Mouse (Mus musculus): ENCODE measurements around the gene Sptan1.

DNA sequence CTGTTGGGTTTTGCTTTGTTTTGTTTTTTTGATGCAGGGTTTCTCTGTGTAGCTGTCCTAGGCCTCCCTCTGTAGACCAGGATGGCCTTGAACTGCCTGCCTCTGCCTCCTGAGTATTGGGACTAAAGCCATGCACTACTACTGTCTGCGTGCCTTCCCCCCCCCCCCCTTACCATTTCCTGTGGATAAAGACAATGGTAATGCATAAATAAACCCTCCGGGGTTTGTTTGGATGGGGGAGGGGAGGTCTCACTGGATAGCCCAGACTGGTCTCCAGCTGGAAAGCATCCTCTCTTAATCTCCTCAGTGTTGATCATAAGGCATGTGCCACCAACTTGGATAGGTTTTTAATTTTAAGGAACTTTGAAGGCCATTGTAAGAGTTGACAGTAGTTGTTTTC lies 8.2 kb downstream of the Sptan1 start:
- no peak for TF ChIP-seq CTCF (IDR thresholded peaks at IDR 0.05; ENCODE audit: control insufficient read depth, insufficient read depth, insufficient read length)
- no peak for TF ChIP-seq MAX (IDR thresholded peaks at IDR 0.05)
- TF ChIP-seq USF1 (IDR thresholded peaks at IDR 0.05; ENCODE audit: low read depth), result no peak
- TF ChIP-seq CEBPB (IDR thresholded peaks at IDR 0.05; ENCODE audit: low read depth), result no peak
- no peak for TF ChIP-seq MYOD1 (IDR thresholded peaks at IDR 0.05; ENCODE audit: control insufficient read depth, insufficient read length, low read depth)
- TF ChIP-seq MYOG (IDR thresholded peaks at IDR 0.05; ENCODE audit: control insufficient read depth, extremely low read depth, insufficient read length), result no peak
- no peak for TF ChIP-seq FOSL1 (IDR thresholded peaks at IDR 0.05; ENCODE audit: insufficient read depth, low read length, poor library complexity, severe bottlenecking)
